Mouse (Mus musculus): ENCODE data around the gene Dcaf15. TPM values are rescaled to one million over a fixed set of nuclear protein-coding genes. Genes with fewer than 3 reads are reported as not detected.

Dcaf15 gene
- polyA plus RNA-seq, 1 experiment from 2014 or later: 20.2 TPM

DNA sequence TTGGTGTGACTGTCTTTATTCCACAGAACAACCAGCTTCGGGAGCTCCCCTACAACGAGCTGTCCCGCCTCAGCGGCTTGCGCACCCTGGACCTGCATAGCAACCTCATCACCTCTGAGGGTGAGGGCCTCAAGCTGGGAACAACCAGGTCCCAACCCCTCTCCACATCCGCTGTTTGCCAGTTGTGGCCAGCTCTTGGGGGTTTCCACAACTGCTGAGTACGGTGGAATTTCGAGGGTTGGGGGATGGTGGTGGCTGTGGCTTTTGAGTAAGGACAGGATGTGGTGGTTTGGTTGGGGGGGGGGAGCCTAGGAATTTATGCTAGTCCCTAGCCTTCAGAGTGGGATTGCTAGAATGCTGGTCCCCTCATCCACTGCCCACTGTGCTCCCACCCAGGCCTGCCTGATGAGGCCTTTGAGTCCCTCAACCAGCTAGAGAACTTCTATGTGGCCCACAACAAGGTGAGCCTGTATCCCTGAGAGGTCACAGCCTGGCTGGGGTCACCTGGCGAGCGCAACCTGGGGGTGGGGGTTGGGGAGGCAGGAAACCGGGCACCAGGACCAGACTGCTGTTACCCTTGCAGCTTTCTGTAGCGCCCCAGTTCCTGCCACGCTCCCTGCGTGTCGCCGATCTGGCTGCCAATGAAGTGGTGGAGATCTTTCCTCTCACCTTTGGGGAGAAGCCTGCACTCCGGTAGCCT lies 22.8 kb upstream of the Dcaf15 start:
- no peak overlapping the region for H3K4me3 ChIP-seq
- H3K27me3 ChIP-seq: peaks cover 4% of the 10 kb centered on the region; the same call in 1 of the 2 replicates
- H3K4me2 ChIP-seq: no peak overlapping the region
- WGBS: 64% methylated on average over 17 of the region's 17 CpGs
- no peak overlapping the region for H3K9ac ChIP-seq
- peaks cover 6% of the 10 kb centered on the region for H3K4me1 ChIP-seq (replicated peaks)
- H3K27ac ChIP-seq: no peak overlapping the region
- ATAC-seq (ENCODE audit: low FRiP score): no peak
- H3K9me3 ChIP-seq: no peaks in the 10 kb centered on the region
- H3K36me3 ChIP-seq: peaks cover 12% of the 10 kb centered on the region

GRCm38 (mm10) chr8:84126742-84127141 lies 22.2 kb upstream of the Dcaf15 start:
- Histone ChIP-seq H3K4me2 (no peak overlapping the region), H3K9me3 (no peaks in the 10 kb centered on the region), H3K4me3 (no peak overlapping the region), H3K4me1 (replicated peaks) (peaks cover 6% of the 10 kb centered on the region), H3K9ac (no peak overlapping the region), H3K27me3 (peaks cover 4% of the 10 kb centered on the region; the same call in 1 of the 2 replicates), H3K36me3 (peaks cover 6% of the 10 kb centered on the region), H3K27ac (no peak overlapping the region)
- no peak for ATAC-seq (ENCODE audit: low FRiP score)
- 79% methylated on average over 2 of the region's 2 CpGs for WGBS

GRCm38 (mm10) chr8:84125656-84126055 lies 21.1 kb upstream of the Dcaf15 start, which contains the start of gene Podnl1:
TSS of gene Podnl1 (plus strand) at chr8:84125989.
- no peak for ATAC-seq (ENCODE audit: low FRiP score)
- Histone ChIP-seq H3K36me3 (no peaks in the 10 kb centered on the region), H3K27me3 (no peaks in the 10 kb centered on the region; the same call in 1 of the 2 replicates), H3K27ac (no peak within 1 kb of the TSS), H3K9ac (no peak within 1 kb of the TSS; the same call in 1 of the 2 replicates), H3K4me1 (replicated peaks) (peaks cover 6% of the 10 kb centered on the region), H3K4me2 (no peak within 1 kb of the TSS), H3K9me3 (no peaks in the 10 kb centered on the region), H3K4me3 (no peak within 1 kb of the TSS)
- 58% methylated on average over 9 of the region's 9 CpGs for WGBS

- WGBS: 87% methylated on average over 3 of the region's 3 CpGs
- H3K27ac ChIP-seq: no peak overlapping the region
- no peaks in the 10 kb centered on the region for H3K9me3 ChIP-seq
- H3K27me3 ChIP-seq: no peaks in the 10 kb centered on the region
- ATAC-seq (ENCODE audit: low FRiP score): no peak
- no peak overlapping the region for H3K4me3 ChIP-seq
- no peak overlapping the region for H3K4me2 ChIP-seq
- no peaks in the 10 kb centered on the region for H3K36me3 ChIP-seq
- H3K9ac ChIP-seq: no peak overlapping the region
- H3K4me1 ChIP-seq (replicated peaks): peaks cover 6% of the 10 kb centered on the region; the same call in 1 of the 2 replicates
These were observed 17.6 kb upstream of the Dcaf15 start for GRCm38 (mm10) chr8:84122151-84122550.

GRCm38 (mm10) chr8:84115646-84116045 lies 11.1 kb upstream of the Dcaf15 start:
- no peaks in the 10 kb centered on the region for H3K9me3 ChIP-seq
- H3K4me3 ChIP-seq: no peak overlapping the region
- WGBS: 78% methylated on average over 6 of the region's 6 CpGs
- ATAC-seq (ENCODE audit: low FRiP score): no peak
- no peak overlapping the region for H3K4me2 ChIP-seq
- H3K27me3 ChIP-seq: no peaks in the 10 kb centered on the region
- H3K9ac ChIP-seq: no peak overlapping the region
- no peaks in the 10 kb centered on the region for H3K4me1 ChIP-seq (replicated peaks)
- no peak overlapping the region for H3K27ac ChIP-seq
- H3K36me3 ChIP-seq: no peaks in the 10 kb centered on the region

DNA sequence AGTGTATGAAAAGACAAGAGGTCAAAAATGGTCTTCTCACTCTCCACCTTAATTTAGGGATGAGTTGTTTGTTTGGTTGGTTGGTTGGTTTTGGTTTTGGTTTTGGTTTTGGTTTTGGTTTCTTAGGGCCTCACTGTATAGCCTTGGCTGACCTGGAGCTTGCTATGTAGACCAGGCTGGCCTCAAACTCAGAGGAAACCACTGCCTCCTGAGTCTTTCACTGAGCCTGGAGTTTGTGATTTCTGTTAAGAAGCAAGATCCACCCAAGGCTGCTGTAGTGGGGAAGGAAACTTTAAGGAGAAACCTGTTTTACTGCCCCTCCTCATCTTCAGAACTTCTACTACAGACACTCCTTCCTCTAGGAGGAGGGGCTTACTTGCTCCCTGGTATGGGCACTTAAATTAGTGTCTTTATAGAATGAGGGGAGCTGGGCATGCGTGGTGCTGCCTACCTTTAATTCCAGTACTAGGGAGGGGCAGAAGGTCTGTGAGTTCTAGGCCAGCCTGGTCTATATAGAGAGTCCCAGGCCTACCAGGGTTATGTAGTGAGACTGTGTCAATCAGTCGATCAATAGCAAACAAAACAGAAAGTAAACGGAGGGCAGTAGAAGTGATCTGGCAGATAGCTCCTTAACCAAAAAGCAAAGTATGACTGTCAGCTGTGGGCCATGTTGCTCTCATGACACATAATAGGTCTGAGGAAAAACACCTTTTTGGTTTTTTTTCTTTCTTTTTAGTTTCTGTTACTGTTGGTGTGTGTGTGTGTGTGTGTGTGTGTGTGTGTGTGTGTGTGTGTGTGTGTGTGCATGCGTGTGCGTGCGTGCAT lies 1.9 kb upstream of the Dcaf15 start:
- WGBS: 97% methylated on average over 6 of the region's 6 CpGs
- no peak overlapping the region for H3K27ac ChIP-seq
- no peak overlapping the region for H3K9ac ChIP-seq
- no peaks in the 10 kb centered on the region for H3K9me3 ChIP-seq
- peaks cover 14% of the 10 kb centered on the region for H3K36me3 ChIP-seq
- H3K4me1 ChIP-seq (replicated peaks): peaks cover 33% of the 10 kb centered on the region
- no peak for ATAC-seq (ENCODE audit: low FRiP score)
- no peak overlapping the region for H3K4me3 ChIP-seq
- no peak overlapping the region for H3K4me2 ChIP-seq
- no peaks in the 10 kb centered on the region for H3K27me3 ChIP-seq

DNA sequence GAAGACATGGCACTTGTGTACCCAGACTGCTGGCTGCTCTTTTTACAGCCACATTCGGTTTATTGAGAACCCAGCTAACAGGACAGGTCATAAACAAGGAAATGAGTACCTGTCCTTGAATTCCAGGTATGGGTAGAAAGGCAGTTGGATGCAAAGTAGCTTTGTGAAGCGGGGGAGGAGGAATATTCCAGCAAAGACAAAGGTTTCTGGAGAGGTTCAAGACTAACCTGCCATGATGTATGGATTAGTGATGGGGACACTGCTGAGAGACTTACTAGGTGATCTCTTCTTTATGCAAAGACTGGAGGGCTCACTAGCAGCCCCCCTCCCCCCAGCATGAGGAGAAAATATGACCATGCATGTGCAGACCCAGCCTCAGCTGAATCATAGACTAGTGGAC lies 1.1 kb upstream of the Dcaf15 start:
- peak overlapping the region; percentile 54 for H3K4me2 ChIP-seq
- 85% methylated on average over 2 of the region's 2 CpGs for WGBS
- H3K4me3 ChIP-seq: no peak overlapping the region
- no peak for ATAC-seq (ENCODE audit: low FRiP score)
- no peaks in the 10 kb centered on the region for H3K9me3 ChIP-seq
- H3K9ac ChIP-seq: no peak overlapping the region
- H3K27ac ChIP-seq: peak overlapping the region; percentile 89
- H3K4me1 ChIP-seq (replicated peaks): peaks cover 38% of the 10 kb centered on the region
- peaks cover 19% of the 10 kb centered on the region for H3K36me3 ChIP-seq
- no peaks in the 10 kb centered on the region for H3K27me3 ChIP-seq

DNA sequence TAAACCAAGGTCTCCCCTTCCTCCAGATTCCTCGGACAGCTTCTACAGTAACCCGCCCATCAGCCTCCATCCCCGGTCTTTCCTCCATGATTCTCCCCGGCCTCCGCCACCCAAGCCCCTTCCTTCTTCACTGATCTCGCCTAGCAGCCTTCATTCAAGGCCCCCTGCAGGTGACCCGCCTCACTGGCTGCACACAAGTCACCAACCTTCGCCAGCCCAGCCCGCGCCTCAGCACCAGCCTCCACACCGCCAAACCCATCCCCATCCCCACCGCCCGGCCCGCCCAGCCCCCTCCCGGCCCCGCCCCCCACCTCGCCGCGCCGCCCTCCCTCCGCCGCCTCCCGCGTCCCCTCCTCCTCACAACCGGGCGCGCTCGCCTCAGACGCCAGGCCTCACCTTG lies 347 bp downstream of the Dcaf15 start:
- peak overlapping the region; percentile 62 for H3K4me3 ChIP-seq
- H3K27me3 ChIP-seq: no peaks in the 10 kb centered on the region
- no peaks in the 10 kb centered on the region for H3K9me3 ChIP-seq
- peak; percentile 82 for ATAC-seq (ENCODE audit: low FRiP score)
- peak overlapping the region; percentile 66 for H3K4me2 ChIP-seq
- peak overlapping the region; percentile 79 for H3K9ac ChIP-seq
- WGBS: under 1% methylated on average over 27 of the region's 29 CpGs
- peak overlapping the region; percentile 96 for H3K27ac ChIP-seq
- peaks cover 27% of the 10 kb centered on the region for H3K36me3 ChIP-seq
- H3K4me1 ChIP-seq (replicated peaks): peaks cover 42% of the 10 kb centered on the region

- ATAC-seq (ENCODE audit: low FRiP score): no peak
- H3K27me3 ChIP-seq: no peaks in the 10 kb centered on the region
- H3K36me3 ChIP-seq: peaks cover 31% of the 10 kb centered on the region
- H3K9me3 ChIP-seq: no peaks in the 10 kb centered on the region
- peaks cover 42% of the 10 kb centered on the region for H3K4me1 ChIP-seq (replicated peaks)
- peak overlapping the region; percentile 62 for H3K4me3 ChIP-seq
- WGBS: 49% methylated on average over 3 of the region's 3 CpGs
- peak overlapping the region; percentile 96 for H3K27ac ChIP-seq
- peak overlapping the region; percentile 79 for H3K9ac ChIP-seq
- peak overlapping the region; percentile 66 for H3K4me2 ChIP-seq
These were observed 967 bp downstream of the Dcaf15 start for GRCm38 (mm10) chr8:84103601-84104000.

DNA sequence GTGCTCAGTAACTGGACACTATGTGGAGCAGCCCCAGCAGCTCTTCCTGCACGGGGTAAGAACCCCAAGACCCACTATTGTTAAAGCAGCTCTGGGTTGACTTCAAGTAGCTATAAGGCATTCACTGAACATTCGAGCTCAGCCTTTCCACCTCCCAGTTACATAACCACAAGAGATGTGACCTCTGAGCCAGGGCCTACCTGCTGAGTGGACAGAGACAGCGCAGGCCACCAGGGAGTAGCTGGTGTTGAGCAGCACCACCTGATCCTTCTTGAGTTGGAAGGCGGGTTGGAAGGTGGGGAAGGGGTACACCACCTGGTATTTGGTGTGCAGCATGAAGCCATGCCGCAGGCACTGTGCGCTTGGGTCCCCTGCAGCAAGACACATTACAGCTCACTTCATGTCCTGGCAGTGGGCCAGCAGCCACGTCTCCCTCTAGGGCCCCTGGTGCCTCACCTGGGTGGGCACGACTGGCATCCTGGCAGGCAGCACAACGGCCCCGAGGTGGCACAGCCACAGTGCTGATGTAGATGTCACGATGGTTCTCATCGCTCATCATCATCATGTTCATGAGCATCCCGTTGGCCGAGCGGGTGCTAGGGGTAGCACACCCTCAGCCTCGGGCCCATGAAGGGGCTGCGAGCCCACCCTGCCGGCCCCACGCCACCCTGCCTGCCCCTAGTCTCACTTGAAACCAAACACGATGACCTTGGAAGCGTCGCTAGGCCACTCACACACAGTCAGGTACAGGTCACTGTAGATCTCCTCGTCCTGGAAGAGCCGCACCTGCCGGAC lies 2.9 kb downstream of the Dcaf15 start:
- ATAC-seq (ENCODE audit: low FRiP score): no peak
- Histone ChIP-seq H3K9me3 (no peaks in the 10 kb centered on the region), H3K4me2 (no peak overlapping the region), H3K9ac (peak overlapping the region; percentile 79), H3K27ac (no peak overlapping the region), H3K4me1 (replicated peaks) (peaks cover 42% of the 10 kb centered on the region), H3K27me3 (no peaks in the 10 kb centered on the region), H3K36me3 (peaks cover 51% of the 10 kb centered on the region), H3K4me3 (no peak overlapping the region)
- 95% methylated on average over 25 of the region's 25 CpGs for WGBS

GRCm38 (mm10) chr8:84098376-84098775 lies 6.2 kb downstream of the Dcaf15 start:
- H3K9ac ChIP-seq: no peak overlapping the region
- ATAC-seq (ENCODE audit: low FRiP score): no peak
- H3K4me2 ChIP-seq: no peak overlapping the region
- no peak overlapping the region for H3K27ac ChIP-seq
- H3K36me3 ChIP-seq: peaks cover 82% of the 10 kb centered on the region
- no peaks in the 10 kb centered on the region for H3K9me3 ChIP-seq
- H3K27me3 ChIP-seq: no peaks in the 10 kb centered on the region
- H3K4me1 ChIP-seq (replicated peaks): peaks cover 28% of the 10 kb centered on the region
- WGBS: 92% methylated on average over 7 of the region's 7 CpGs
- no peak overlapping the region for H3K4me3 ChIP-seq

DNA sequence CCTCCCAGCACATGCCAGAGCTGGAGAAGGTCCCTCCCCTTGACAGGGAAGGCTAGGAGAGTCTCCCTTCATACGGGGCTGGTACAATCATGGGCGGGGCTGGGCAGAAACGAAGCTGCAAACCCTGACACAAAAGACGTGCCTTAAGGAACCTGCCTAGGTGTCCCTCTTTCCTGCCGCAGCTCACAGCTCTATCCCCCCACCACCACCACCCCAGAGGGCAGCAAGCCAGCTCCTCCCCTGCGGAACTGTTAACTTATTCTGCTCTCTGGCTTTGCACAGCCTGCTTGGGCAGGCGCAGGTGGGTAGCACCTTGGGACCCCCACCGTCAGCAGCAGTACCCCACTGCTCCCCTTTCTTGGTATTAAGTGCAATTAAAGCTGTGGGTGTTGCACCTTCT lies 8.5 kb downstream of the Dcaf15 start:
- H3K4me2 ChIP-seq: no peak overlapping the region
- no peak overlapping the region for H3K4me3 ChIP-seq
- 81% methylated on average over 8 of the region's 8 CpGs for WGBS
- H3K4me1 ChIP-seq (replicated peaks): peaks cover 5% of the 10 kb centered on the region; the same call in 1 of the 2 replicates
- no peak overlapping the region for H3K9ac ChIP-seq
- no peaks in the 10 kb centered on the region for H3K9me3 ChIP-seq
- H3K36me3 ChIP-seq: peaks cover 88% of the 10 kb centered on the region
- no peak for ATAC-seq (ENCODE audit: low FRiP score)
- H3K27me3 ChIP-seq: no peaks in the 10 kb centered on the region
- no peak overlapping the region for H3K27ac ChIP-seq
